Mouse (Mus musculus) left cerebral cortex, adult 9 months (tissue): ENCODE results near the gene Klri2.
"Not testable (repeated sequence)": the region's sequence is repeated elsewhere in the genome, so short reads cannot be mapped to it uniquely, and the experiment has no call there.

Experiments
- DNase-seq, 2 experiments: peaks; one replicate each; pipeline ENCODE4 v3.0.0; 2022; ENCODE audit warnings: low spot score in 2 of 2

Klri2 gene

DNA sequence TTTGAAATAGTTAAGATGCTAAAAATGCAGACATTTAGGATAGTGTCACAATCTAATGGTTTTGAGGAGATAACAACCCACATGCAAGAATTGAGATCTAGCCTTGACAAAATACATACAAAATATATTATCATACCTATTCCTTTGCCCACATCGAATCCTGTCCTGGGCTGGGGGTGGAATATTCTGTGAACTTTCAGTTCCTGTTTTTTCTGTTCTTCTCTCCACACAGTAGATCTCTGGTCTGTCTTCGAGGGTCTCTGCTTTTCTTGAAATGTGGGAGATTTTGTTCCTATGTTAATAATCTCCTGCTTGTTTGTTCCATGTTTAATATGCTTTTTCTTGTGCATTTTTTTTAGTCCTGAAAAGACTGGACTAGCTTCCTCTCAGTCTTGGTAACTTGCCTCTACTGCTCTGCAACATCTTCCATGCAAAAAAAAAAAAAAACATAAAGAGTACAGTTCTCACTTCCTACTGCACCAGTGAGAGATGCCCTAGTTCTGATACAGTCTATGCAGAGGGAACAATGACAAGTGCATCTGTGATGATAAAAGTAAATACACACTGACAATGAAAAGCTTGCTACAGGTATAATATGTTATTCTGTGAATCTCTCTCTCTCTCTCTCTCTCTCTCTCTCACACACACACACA lies at the start of gene Klri2:
Klri2 (minus strand) TSS at position 416 of the 653 bp plus-strand sequence.
- no peak for DNase-seq

DNA sequence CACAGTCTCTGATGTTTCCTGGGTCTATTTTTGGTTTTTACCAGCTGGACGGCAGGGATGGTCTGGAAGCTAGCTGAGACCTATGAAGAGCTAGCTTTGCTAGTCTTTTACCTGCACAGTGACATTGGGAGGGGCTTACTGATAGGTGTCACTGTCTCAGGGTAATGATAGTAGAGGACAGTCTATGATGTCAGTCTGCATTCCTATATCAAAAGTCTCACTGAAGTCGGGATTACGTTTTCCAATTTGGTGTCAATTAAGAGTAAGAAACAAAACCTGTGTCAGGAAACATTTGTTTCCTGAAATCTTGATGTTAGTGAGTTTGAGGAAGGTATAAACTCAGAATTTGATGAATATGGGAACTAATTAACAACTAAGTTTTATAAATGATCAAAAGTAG lies 43.9 kb upstream of the Klri2 start, which contains the start of gene Gm156:
Gm156 (minus strand) TSS at position 101 of the 400 bp plus-strand sequence.
- not testable (repeated sequence) for DNase-seq

DNA sequence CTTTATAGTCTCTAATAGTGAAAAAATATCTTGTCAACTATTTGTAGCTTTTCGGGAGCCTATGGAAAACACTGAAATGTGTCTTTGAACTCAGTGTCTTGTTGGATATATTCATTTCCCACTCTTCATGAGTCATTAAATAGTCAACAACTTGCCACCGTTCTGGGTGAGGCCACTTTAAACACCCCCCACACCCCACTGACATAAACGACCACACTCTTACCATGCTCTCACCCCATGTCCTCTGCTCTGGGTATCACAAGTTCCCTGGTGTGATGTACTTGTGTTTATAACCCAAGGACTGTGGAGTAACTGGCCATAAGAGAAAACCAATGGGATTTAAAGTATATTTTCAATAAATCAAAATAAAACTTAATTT lies 7.4 kb upstream of the Klri2 start:
- DNase-seq, result no peak

DNA sequence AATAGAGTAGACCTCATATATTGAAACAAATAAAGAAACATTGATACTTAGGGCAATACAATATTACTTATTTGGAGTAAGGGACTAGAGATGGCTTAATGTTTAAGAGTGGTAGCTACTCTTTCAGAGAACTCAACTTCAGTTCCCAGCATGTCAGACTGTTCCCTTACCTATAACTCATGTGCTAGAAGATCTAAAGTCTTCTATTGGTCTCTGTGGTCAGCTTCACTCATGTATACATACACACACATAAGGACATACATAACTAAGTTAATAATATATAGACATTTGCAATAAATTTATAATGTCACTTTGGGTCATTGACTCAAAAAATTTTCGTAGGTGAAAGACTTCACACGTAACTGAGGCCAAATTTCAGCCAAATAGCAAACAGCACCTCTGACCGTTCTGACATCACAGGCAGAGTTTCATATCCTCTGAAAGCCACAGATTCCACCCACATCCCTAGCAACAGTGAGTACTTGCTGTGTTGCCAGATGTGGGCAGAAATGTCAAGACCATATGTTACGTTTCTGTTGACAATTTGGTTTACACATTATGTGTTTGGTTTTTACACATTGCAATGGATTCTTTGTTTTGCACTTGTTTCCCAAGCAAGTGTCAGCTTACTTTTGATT lies 6.9 kb upstream of the Klri2 start:
- no peak for DNase-seq

DNA sequence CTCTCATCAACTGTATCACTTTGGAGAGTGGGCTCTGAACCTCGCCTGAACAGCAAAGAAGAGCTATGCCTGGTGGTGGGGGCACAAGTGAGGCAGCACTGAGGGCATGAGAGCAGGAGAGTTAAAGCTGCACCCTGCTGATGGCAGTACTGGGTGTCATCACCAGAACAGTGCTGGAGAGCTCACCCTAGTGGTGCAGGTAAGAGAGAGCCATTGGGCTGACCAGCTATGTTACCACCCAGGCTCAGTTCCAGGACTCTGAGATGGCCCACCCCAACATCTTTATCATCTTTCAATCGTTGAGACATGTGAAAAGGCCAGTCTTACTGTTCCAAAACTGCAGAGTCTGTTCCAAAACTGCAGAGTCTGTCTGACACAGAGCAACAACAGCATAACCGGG lies 5.9 kb upstream of the Klri2 start:
- DNase-seq, result no peak

DNA sequence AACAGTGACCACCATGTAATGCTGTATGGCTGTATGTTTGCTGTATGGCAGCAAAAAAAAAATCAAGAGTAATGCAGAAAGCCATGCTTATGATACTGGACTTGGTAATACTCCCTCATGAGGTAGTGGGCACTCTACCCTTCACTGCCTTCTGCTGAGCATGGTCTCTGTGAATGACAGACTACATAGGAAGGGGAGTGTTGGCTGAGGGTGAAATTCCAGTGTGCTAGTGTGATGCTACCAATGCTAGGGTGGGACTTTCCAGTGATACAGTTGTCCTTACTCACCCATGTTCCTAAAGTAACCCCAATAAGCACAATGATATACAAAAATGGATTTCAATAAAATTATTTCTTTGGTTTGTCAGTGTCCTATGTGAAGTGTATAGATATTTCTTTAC lies 3.9 kb downstream of the Klri2 start:
- DNase-seq, result no peak

DNA sequence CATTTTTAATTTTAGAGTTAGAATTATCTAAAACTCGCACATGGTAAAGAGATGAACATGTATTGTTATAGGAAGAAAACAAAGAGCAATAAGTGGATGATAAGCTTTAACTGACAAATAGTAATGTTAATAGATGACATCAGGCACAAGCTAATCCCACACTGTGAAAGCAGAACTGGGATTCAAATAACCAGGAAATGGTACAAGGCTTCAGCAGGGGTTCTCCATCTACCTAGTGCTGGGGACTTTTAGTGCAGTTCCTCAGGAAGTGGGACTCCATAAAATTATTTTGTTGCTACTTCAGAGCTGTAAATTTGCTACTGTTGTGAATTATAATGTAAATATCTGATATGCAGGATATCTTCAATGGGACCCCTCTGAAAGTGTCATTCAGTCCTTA lies 13.0 kb downstream of the Klri2 start:
- DNase-seq, result no peak

DNA sequence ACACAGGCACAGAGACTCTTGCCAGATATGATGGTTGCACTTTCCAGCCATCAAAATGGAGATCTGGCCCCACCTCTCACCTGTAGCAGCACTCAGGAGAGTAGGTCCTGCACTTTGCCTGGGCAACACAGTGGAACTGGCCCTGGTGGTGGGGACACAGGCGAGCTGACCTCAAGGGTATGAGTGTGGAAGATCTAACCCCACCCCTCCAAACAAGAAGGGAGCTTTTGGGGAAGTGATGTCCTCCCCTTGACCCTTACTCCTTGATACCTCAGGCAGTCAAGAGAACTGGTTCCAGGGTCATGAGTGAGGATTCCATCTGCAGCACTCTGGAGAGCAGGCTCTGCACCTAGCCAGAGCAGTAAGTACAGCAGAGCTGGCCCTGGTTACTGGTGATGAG lies 18.9 kb downstream of the Klri2 start:
- DNase-seq, result no peak

DNA sequence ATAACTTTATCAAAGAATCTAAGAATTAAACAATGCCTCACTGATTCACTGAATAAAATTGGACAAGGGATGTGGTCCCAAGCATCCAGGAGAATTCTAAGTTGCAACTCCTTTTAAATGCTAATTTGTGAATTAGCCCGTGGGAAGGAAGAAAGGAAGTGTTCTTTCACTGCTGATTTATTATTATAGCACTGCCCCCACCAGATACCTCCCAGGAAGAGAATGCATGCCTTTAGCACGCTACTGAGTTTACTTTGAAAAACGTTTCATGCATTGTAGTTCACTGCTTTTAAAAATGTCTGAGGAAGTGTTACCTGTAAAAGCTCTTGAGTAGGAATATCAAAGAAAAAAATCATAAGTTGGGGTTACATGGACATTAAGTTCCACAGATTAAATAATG lies 19.8 kb downstream of the Klri2 start:
- DNase-seq, result no peak

DNA sequence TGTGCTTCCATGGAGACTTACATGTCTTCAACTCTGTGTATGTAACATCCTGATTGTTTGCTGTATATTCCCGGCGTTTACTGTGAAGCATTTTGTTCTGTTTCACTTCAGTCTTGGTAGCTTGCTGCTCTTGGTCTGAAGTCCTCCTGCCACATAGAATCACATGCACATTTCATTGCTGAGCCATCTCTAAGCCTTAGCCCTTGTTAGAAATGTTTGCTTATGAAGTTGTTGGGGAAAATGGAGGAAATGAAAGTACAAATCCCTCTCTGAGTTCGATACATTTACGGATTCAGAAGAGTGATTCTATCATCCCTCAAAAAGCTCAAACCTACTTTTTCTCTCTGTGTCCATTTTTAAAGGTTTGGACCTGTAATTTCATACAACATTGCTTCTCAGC lies 23.3 kb downstream of the Klri2 start, which contains the start of gene Klri1:
Klri1 (minus strand) TSS at position 101 of the 400 bp plus-strand sequence.
- DNase-seq, result no peak

DNA sequence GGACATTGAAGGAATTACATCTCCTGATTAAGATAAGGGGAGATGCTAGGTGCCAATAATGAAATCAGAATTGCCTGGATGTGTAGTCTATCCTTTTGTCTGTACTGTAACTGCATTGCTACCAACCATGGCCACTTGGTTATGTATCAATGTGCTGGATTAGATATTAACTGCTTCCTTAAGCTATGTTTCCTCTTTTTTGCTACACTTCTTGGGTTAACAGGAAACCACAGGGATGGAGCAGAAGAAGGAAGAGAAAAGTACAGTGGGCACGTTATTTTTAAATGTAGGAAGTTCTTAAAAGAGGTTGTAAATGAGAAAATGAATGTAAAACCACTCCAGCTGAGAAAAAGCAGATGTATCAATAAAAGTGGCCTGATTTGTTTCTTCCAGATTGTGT lies 26.7 kb downstream of the Klri2 start:
- DNase-seq, result no peak

DNA sequence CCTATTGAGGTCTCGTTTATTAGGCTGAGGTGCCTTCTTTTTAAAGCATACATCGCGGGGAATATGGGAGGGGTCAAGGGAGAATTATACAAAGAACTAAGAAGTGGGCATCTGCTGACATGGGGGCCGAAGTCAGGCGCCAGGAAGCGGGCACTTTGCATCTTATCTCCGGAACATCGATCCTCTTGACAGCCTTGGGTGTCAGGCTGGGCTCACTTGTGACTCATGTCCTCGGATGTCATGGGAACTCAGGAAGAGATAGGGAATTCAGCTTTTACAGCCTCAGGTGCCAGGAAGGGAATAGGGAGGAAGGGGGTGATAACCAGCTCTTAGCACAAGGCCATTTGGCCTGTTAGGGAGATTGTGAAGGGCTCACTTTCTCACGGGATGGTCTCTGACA lies 48.8 kb downstream of the Klri2 start:
- DNase-seq, result not testable (repeated sequence)

DNA sequence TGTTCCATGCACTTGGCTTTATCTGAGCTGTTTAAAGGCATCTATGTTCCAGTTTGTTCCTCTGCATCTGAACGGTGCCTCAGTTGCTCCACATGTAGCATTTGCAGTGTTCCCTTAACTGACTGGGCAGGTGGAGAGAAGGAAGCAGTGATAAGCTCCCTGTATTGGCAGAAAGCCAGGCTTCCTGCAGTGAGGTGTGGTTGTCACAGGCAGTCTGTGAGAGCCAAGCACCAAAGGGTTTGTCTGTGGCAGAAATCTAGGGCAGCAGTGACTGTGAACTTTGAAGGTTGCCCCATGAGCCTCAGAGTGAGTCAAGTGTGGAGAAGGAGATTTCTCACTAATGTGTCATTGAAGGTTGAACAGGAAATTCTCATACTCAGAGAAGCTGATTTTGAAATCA lies 59.9 kb downstream of the Klri2 start:
- no peak for DNase-seq
